Mouse (Mus musculus) gastrocnemius, postnatal 25 days (tissue): Measurements from ENCODE around the gene Tldc2. TPM values are rescaled to one million over a fixed set of nuclear protein-coding genes. Genes with fewer than 3 reads are reported as not detected.
A peak's percentile ranks its signal among the peaks of the same experiment; 100 is the strongest.

Experiments used
- DNase-seq: peaks from one replicate; pipeline ENCODE4 v3.0.0; 2022
- total RNA-seq, 2 experiments: library from RNA; stranded (reverse); gene quantifications; 1 replicate in 1 of 2; 2 replicates in 1 of 2; pipeline ENCODE4 v1.2.3; 2021

The Tldc2 gene
- total RNA-seq, 2 experiments from 2014 or later, result not detected

DNA sequence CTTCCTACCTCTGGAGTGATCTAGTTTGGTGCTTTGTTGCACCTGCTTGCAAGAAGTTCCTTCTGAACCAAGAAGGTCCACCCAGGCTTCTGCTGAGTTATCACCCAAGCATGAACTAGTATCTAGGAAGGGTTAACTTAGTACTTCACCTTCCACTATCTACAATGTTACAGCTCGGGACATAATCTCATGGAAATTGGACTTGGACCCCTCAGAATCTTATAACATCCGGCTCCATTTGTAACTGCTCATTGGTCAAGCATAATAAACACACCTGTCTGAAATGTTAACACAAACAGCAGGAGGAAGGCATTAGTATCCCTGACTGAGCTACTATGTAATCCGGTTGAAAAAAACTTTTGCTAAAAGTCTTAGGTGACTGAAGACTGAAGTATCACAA lies 40.5 kb downstream of the Tldc2 start:
- no peak for DNase-seq

DNA sequence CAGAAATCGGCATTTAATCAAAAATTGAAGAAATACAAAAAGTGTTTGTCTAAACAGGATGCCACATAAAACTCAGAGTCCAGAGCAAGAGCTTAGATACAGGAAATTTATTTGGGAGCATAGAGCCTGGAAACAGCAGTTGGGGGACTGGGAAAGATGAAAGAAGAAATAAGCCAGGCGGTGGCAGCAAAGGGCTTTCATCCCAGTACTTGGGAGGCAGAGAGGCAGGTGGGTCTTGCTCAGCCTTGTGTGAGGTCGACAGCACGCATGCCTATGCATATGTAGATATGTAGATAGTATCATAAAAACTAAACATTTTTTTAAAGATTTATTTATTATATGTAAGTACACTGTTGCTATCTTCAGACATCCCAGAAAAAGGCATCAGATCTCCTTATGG lies 41.2 kb downstream of the Tldc2 start:
- no peak for DNase-seq

DNA sequence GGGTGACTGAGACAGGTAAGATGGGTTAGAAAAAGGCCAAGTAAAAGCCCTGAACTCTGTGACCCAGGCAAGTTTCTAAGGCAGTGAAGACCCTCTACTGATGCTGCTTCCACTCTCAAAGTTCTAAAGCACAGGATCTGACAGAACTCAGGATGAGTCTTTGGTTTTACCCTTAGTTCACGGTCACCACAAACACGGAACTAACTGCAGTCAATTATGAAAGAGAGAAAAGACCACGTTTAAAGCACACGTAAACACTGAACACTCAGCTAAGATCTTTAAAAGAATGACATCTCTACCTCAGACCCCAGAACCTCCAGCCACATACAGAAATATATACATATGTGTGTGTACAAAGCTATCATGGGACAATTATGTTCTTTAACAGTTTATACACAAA lies 42.2 kb downstream of the Tldc2 start:
- no peak for DNase-seq

DNA sequence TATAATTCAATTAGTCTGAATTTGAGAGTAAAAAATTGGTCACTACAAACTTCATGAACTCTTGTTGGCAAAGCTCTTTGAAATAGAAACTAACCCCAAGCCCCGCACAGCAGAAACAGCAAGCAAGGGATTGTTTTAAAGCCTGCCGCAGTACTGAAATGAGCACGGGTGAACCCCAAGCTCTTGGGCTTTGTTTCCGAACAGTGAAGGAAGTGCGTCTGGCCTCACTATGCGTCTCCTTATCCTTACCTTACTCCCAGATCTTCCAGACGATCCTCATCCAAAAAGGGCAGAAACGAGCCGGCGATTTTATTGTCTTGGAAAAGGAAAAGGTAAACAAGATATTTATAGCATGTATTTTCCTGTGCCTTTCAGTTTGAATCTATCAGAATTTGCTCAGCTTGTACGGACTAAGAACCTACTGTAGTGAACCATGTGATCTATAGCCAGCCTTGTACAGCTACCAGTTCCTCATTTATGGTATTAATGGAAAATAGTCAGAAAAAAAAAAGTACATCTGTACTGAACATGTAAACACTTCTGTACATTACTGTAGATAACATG lies 42.8 kb downstream of the Tldc2 start:
- DNase-seq, result no peak

DNA sequence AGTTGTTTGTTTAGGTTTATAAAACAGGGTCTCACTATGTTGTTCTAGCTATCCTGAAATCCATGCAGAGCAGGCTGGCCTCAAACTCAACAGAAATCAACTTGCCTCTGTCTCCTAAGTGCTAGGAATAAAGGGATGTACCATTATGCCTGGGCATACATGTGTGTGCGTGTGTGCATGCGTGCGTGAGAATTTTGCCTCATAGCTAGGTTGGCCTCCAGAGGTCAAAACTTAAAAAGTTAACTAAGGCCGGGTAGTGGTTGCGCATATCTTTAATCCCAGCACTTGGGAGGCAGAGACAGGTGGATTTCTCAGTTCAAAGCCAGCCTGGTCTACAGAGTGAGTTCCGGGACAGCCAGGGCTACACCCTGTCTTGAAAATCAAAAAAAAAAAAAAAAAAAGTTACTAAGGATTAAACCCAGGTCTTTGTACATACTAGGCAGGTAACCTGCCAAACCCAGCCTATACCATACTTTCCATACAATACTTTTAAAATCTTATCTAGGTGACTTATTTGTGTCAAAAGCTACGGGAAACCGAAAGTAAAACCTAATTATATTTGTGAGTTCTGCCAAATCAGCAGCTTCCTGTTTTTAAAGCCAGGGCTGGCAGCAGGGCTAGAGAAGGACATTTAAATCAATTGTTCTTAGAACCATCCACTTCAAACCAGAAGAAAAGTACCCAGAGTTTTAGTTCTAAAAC lies 44.1 kb downstream of the Tldc2 start:
- DNase-seq, result no peak

DNA sequence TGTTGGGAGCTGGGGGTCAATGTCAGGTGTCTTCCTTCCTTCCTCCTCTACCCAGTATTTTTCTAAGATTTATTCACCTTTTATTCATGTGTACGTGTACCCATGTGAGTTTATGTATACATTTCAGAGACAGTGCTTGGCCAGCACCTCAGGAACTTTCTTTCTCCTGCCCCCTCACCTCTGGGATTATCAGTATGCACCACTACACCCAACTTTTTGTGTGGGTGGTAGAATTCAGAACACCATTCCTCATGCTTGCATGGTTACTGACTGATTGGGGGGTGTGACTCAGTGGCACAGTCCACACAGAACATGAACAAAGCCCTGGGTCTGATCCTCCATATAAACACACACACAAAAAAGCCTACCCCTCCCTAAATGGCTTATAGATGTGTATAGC lies 45.2 kb downstream of the Tldc2 start:
- no peak for DNase-seq

DNA sequence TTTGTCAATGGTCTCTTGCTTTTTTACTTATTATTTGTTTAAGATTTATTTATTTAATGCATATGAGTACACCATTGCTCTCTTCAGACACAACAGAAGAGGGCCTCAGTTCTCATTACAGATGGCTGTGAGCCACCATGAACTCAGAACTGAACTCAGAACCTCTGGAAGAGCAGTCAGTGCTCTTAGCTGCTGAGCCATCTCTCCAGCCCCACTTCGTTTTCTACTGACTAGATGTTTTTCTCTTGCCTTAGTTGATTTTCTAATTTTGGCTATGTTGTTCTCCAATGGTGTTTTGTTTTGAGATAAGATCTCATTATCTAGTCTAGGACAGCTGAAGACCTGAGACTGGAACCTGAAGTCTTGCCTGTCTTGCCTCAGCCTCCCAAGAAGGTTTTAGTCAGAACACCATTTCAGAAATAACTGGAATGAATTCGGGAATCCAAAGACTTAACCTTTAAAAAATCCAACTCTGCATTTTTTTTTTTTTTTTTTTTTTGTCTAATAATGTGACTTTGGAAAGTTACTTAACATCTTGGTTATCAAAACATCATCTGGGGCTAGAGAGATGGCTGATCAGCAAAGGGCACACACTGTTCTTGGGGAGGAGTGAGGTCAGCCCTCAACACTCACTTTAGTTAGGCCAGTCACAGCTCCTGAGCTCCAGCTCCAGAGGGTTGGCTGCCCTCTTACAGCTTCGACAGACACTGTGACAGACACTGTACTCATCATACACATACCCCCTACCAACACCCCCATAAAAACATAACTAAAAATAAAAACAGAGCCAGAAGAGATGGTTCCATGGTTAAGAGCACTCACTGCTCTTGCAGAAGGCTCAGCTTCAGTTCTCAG lies 46.1 kb downstream of the Tldc2 start:
- DNase-seq, result no peak

DNA sequence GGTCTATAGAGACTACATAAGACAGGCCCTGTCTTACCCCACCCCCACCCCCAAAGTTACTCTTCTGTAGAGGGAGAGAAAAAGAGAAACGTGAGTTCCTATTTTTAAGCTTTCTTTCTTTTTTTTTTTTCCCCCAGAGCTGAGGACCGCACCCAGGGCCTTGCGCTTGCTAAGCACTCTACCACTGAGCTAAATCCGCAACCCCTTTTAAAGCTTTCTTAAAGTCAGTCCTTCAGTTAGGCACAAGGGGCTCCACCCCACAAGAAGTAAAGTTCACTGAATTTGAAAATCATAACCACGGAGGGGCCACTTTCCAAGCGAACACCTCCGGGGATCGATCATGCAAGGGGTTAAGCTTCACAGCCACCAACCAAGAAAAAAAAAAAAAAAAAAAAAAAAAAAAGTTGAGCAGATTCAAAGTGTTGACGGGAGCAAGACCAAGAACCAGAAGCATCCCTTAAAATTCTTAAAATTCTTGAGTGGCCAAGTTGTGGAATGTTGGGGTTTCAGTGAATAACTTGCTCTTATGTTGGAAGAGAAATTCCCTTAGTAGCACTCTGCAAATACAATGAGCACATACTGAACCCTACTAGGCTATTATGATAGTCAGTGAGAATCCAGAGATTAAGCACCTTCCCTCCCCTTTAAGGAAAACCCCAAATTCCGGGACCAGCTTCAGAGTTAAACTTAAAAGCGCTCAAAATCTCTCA lies 47.1 kb downstream of the Tldc2 start:
- no peak for DNase-seq

DNA sequence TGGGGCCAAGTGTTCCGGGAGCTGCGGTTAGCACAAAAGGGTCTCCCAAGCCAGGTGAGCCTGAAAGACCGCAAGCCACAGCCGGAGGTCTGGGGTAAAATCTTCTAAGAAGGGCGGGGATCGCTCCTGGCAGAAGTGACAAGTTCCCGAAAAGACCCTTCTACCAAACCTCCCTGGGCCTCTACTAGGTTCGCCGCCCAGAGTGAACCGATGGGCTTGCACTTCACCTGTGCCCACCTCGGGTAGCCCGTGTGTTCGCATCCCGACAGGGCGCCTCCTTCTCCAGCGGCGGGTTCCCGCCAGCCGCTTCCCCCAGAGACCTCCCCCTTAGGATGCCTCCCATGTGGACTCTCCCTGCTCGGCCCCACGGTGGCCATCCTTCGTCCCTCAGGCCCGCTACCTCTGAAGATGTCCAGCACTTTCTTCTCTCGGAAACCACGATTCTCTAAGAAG lies 47.6 kb downstream of the Tldc2 start:
- DNase-seq, result peak; percentile 34

DNA sequence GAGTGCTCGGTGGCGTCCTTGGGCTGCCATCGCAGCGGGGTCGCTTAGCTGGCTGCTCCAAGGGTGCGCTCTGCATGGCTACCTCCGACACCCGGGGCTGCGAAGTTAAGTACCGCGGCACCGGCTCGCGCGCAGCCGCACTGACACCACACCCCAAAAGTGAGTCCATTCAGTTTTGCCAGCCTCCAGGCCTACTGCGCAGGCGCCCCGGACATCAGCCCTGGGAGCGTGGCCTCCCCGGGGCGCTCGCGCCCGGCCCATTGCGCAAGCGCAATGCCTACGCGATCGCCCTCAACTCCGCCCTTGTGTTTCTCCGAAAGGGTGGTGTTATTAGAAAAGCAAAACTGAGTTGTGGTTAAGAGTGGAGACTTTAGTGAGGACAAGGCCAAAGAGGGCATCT lies 48.2 kb downstream of the Tldc2 start, which contains the start of gene Samhd1:
Samhd1 (minus strand) TSS at position 252 of the 400 bp plus-strand sequence.
- DNase-seq, result peak; percentile 97

DNA sequence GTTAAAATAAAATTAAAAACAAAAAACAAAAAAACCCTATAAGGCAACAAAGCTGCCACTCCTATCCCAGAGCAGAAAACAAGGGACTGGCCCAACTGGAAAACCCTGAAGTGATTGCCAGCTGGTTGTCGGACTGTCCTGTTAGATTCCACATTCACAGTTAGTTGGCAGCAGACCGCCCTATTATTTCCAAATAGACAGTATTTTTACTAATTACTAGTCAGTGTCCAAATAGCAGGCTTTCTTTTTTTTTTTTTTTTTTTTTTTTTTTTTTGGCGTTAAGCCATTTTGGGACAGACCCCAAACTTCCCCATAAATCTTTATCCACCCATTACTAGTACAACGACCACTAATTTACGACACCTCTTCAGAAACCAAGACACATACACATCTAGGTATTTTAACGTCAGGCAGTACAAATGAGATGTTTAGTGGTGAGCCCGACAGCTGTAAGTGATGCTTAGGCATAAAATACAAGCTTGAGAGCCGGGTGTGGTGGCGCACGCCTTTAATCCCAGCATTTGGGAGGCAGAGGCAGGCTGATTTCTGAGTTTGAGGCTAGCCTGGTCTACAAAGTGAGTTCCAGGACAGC lies 48.8 kb downstream of the Tldc2 start:
- no peak for DNase-seq

DNA sequence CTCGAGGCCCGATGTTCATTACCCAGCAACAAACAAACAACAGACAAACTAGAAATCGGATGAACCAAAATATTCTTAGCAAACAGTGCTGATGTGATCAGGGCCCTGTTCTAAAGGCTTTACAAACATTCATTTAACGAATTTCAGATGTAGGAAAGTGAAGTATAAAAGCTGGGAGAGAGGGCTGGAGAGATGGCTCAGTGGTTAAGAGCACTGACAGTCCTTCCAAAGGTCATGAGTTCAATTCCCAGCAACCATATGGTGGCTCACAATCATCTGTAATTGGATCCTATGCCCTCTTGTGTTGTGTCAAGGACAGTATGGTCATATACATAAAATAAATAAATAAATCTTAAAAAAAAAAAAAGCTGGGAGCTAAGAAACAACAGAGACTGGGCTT lies 49.3 kb downstream of the Tldc2 start:
- DNase-seq, result no peak

DNA sequence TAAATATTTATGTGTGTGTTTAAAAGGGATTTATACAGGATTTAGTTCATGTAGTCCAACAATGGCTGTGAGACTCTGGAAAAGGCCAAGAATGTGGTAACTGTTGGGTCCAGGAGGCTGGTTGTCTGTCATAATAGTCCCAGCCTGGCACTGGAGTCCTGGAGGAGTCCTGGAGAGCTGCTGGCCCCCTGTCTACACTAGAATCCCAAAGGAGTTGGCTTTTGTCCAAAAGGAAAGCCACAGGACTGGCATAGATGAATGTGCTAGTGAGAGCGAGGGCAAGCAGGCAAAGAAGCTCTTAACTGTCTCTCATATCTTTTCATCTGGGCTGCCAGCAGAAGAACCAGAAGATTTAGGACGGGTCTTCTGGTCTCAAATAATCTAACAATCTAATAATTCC lies 49.8 kb downstream of the Tldc2 start:
- DNase-seq, result no peak

DNA sequence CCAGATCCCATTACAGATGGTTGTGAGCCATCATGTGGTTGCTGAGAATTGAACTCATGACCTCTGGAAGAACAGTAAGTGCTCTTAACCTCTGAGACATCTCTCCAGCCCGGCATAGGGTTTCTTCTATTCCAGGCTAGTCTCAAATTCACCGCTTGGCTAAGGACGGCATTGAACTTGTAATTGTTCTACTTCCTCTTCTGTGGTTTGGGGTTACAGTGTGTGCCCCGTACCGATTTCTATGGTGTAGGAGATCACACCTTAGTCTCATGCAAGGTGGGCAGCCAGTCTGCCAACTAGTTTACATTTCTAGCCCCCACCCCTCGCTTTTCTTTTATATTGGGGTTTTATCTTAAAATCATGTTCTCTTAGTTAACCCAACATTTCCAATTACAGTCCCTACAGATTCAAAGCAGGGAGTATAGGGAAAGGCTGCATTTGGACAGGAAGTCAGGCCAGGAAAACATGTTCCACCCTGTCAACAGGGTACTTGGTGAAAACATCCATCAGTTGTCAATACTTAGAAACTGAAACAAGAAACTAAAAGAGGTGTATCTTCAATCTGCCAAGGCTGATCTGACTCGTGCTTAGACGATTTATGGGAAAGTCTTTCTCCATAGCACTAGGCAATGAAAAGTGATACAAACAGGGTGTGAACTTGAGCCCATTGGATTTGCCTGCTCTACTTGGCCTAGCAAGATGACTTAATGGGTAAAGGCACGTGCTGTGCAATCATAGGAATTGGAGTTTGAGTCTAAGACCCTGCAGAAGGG lies 51.3 kb downstream of the Tldc2 start:
- no peak for DNase-seq

DNA sequence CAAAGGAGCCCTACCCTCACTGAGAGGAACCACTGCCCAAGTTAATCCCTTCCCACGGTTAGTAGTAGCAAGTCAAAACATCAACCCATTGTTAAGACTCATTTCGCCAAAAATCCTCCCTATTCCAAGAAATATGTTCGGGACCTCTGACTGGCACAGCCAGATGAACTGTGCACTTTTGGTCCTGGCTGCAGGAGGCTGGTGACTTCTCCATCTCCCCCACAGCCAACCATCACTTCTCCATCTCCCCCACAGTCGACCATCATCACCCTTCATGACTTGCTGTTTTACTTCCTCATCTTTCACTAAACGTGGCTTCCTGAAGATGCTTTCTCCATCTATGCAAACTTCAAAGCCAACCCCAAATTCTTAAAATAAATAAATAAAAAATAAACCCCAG lies 52.0 kb downstream of the Tldc2 start:
- no peak for DNase-seq

DNA sequence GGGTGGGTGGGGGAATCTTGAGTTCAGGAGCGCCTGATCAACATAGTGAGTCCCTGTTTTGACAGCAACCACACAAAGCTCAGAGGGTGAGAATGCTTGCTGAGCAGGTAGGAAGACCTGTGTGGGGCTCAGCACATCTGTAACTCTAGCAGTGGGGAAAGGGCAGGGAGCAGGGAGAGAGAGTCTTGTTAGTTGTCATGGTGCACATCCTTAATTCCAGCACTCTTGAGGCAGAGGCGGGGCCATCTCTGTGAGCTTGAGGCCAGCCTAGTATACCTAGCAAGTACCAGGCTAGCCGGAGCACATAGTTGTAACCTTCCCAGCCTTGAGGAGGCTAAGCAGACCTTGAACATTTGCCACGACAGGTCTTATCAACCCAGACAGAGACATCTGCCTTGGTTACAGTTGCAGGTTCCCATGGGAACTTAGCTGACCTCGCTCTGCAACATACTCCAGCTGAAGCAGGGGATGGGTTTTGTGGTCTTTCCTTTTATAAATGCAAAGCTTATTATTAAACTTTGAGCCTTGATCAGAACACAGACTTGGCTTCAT lies 52.5 kb downstream of the Tldc2 start:
- DNase-seq, result no peak

DNA sequence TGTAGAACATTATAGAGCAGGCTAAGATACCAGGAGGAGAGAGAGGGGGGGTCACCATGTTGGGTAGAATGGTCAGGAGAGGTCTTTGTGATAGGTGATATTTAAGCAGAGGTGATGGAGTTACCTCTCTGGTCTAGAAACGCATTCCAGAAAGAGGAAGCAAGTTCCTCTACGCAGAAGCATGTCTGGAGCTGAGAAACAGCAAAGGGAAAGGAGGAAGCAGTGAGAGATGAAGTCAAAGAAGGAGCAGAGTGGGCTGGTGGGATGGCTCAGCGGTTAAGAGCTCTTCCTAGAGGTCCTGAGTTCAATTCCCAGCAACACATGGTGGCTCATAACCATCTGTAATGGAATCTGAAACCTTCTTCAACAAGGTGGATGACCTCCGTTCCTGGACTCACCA lies 55.1 kb downstream of the Tldc2 start:
- DNase-seq, result no peak

DNA sequence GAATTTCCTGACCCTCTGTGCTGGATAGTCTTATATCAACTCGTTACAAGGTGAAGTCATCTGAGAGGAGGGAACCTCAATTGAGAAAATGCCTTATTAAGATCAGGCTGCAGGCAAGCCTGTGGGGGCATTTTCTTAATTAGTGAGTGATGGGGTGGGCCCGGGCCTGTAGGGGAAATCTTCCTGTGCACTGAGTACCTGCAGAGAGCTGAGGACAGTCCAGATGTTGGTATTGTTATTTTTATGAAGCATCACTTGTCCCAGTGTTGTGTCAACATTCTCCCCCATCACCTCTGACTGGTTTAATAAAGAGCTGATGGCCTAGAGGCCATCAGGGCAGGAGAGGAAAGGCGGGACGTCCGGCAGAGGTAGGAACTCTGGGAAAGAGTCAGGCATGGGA lies 57.3 kb downstream of the Tldc2 start:
- DNase-seq, result no peak

DNA sequence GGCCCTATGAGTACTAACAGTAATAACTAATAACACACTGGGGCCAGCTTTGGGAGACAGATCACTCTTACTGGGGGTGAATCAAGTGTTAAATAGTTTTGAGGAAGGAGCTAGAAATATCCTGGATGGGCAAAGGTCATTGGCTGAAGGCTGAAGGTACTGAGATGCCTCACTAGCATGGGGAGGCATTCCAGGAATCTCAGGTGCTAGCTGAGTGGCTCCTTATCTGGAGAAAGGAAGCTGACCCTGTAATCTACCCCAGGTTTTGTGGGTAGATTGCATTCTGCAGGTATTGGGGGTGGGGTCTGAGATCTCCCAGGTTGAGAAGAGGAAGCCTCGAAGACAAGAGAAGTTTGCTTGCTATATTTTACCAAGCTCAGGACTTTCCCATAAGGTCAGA lies 58.3 kb downstream of the Tldc2 start:
- no peak for DNase-seq
